Mouse (Mus musculus) cerebellum, adult 2 months (tissue): ENCODE data around the gene Ints4. TPM values are rescaled to one million over a fixed set of nuclear protein-coding genes. Genes with fewer than 3 reads are reported as not detected.

Experiments used
- DNase-seq, 2 experiments: peaks; one replicate each; pipeline ENCODE4 v3.0.0; 2021
- H3K27ac ChIP-seq: fragments of 200-500 bp; 2 replicates; pipeline ENCODE4 v1.5.1; 2012; ENCODE audit warnings: low read length, control low read depth, inconsistent platforms; ENCODE audit not compliant: insufficient read depth
- H3K27me3 ChIP-seq: fragments of 200-500 bp; 2 replicates; pipeline ENCODE4 v1.6.1; 2012; ENCODE audit warnings: inconsistent platforms, mild to moderate bottlenecking, low read length, moderate library complexity; ENCODE audit not compliant: control insufficient read depth, insufficient read depth
- H3K4me1 ChIP-seq: fragments of 200-500 bp; 2 replicates; pipeline ENCODE4 v1.6.1; 2011; ENCODE audit warnings: low read length; ENCODE audit not compliant: control insufficient read depth, insufficient read depth
- H3K4me3 ChIP-seq: fragments of 200-500 bp; replicated peaks from 2 replicates; pipeline ENCODE3; 2011; ENCODE audit warnings: mild to moderate bottlenecking, low read depth, low read length, control low read depth; ENCODE audit not compliant: insufficient read depth
- CTCF ChIP-seq: fragments of 200-500 bp; IDR thresholded peaks from 2 replicates; pipeline ENCODE4 v1.5.1; 2011; ENCODE audit warnings: low read depth, mild to moderate bottlenecking, control low read depth, low read length, moderate library complexity, borderline replicate concordance; ENCODE audit not compliant: insufficient read depth
- POLR2A ChIP-seq: fragments of 200-500 bp; IDR thresholded peaks from 2 replicates; pipeline ENCODE4 v1.6.1; 2011; ENCODE audit warnings: low read length, control low read depth, borderline replicate concordance; ENCODE audit not compliant: insufficient read depth
- WGBS: fragments of 180-500 bp; shearing (Covaris S2); methylation state at CpG from one replicate; pipeline ENCODE4 v1.1.7; 2018; 5-methylcytosine and 5-hydroxymethylcytosine counted together
- polyA plus RNA-seq: library from polyadenylated mRNA; depleted of rRNA; stranded (reverse); fragments of >200 nt; gene quantifications from 2 replicates; pipeline ENCODE4 v1.2.3, GENCODE M21; 2012

Ints4 gene
- polyA plus RNA-seq, 1 experiment = 72.2 TPM

DNA sequence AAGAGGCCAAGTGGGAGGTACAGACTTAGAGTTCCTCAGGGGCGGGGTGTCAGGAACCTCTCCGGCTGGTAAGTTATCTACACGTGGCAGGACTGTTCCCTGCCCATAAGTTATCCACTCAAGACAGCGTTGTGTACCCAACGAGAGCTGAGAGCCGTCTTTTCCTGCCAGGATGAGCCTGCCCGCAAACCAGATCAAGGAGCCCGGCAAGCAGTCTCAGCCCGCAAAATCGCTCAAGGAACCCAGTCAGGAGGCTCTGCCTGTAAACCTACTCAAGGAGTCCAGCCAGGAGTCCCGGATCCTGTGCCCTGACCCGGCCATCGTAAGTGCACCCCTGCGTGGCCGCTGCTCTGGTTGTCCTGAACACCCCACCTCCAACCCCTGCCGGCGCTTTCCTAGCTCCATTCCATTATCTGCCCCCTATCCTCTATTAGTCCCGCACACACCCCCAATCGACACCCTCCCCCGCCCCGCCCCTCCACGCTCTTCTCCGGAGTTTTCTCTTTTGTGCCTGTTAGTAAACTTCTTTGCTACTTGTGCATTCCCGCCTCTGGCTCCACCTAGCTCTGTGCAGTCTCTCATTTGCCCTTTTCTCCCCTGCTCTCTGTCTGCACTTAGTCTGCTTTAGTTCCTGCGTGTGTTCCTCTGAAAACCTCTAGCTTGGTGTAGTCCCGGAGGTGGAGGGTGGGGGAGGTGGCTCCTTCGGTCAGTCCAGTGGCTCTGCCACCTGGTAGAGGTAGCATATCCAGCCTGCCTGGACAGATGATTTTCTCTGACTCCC, 27.4 kb upstream of the Ints4 start:
- H3K4me3 ChIP-seq = no peak overlapping the region
- no peaks in the 10 kb centered on the region for H3K27me3 ChIP-seq
- H3K4me1 ChIP-seq = no peaks in the 10 kb centered on the region
- peak in 1 of 2 experiments; percentile 8 for DNase-seq
- TF ChIP-seq POLR2A = no peak
- TF ChIP-seq CTCF = no peak
- 11% methylated on average over 27 of the region's 27 CpGs for WGBS
- H3K27ac ChIP-seq = no peak overlapping the region

- no peak for TF ChIP-seq POLR2A
- no peak for TF ChIP-seq CTCF
- Histone ChIP-seq H3K4me1 (no peaks in the 10 kb centered on the region), H3K27me3 (no peaks in the 10 kb centered on the region), H3K27ac (no peak overlapping the region), H3K4me3 (no peak overlapping the region)
- DNase-seq = no peak
- WGBS = 95% methylated on average over 10 of the region's 10 CpGs
Observed at GRCm38 (mm10) chr7:97454795-97455194, 26.0 kb upstream of the Ints4 start.

DNA sequence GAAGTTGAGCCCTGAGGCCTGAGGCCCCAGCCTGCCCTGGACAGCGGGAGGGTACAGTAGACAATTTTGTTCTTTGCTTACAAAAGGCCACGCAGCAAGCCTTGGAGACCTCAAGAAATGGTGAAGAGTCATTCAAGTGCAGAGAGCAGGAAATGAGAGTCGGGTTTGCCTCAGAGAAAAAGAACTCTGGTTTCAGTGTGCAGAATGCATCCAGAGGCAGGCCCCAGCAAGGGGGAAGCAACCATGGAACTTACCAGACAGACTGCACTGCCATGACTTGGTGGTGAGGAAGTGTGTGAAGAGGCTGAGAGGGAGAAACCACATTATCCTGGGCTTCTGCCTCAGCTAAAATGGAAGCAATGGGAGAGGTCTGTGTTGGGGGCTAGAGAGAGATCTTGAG, 25.2 kb upstream of the Ints4 start:
- 84% methylated on average over 3 of the region's 3 CpGs for WGBS
- Histone ChIP-seq H3K4me1 (no peaks in the 10 kb centered on the region), H3K27me3 (no peaks in the 10 kb centered on the region), H3K4me3 (no peak overlapping the region), H3K27ac (no peak overlapping the region)
- TF ChIP-seq CTCF = no peak
- no peak for TF ChIP-seq POLR2A
- no peak for DNase-seq

DNA sequence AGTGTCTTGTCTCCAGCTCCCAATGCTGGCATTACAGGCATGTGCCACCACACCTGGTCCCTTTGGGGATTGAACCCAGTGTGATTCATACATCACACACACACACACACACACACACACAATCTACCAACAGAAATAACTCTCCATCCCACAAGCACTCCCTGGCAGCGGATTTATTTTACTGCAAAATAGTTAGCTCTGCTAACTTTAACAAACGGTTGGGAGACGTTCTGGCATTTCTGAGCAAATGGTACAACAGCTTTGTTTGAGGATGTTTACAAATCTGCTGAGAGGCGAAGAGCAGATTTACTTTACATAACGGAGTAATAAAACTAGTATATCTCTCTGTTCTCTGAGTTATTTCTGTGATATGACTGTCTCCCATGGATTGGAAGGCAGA, 7.8 kb upstream of the Ints4 start:
- H3K27me3 ChIP-seq = no peaks in the 10 kb centered on the region
- no peak overlapping the region for H3K4me3 ChIP-seq
- no peak overlapping the region for H3K27ac ChIP-seq
- no peaks in the 10 kb centered on the region for H3K4me1 ChIP-seq
- TF ChIP-seq POLR2A (no peak), CTCF (no peak)
- no peak for DNase-seq
- 89% methylated on average over 5 of the region's 5 CpGs for WGBS

GRCm38 (mm10) chr7:97479349-97479748, 1.4 kb upstream of the Ints4 start:
- H3K4me3 ChIP-seq = no peak overlapping the region
- 17% methylated on average over 3 of the region's 3 CpGs for WGBS

GRCm38 (mm10) chr7:97480290-97480689, 466 bp upstream of the Ints4 start:
- no peaks in the 10 kb centered on the region for H3K4me1 ChIP-seq
- no peak overlapping the region for H3K27ac ChIP-seq
- under 1% methylated on average over 3 of the region's 3 CpGs for WGBS
- peak overlapping the region; percentile 90 for H3K4me3 ChIP-seq
- no peaks in the 10 kb centered on the region for H3K27me3 ChIP-seq
- DNase-seq = no peak
- TF ChIP-seq CTCF = no peak
- TF ChIP-seq POLR2A = no peak

More at GRCm38 (mm10) chr7:97479349-97479748, 1.4 kb upstream of the Ints4 start:
- no peak for TF ChIP-seq POLR2A
- TF ChIP-seq CTCF = no peak
- no peak for DNase-seq
- H3K27me3 ChIP-seq = no peaks in the 10 kb centered on the region
- H3K27ac ChIP-seq = no peak overlapping the region
- no peaks in the 10 kb centered on the region for H3K4me1 ChIP-seq

GRCm38 (mm10) chr7:97483378-97483777, 2.6 kb downstream of the Ints4 start:
- Histone ChIP-seq H3K4me1 (no peaks in the 10 kb centered on the region), H3K27me3 (no peaks in the 10 kb centered on the region), H3K27ac (no peak overlapping the region), H3K4me3 (no peak overlapping the region)
- TF ChIP-seq POLR2A (no peak), CTCF (no peak)
- 73% methylated on average over 2 of the region's 2 CpGs for WGBS
- DNase-seq = no peak

GRCm38 (mm10) chr7:97491157-97491556, 10.4 kb downstream of the Ints4 start:
- Histone ChIP-seq H3K4me1 (no peaks in the 10 kb centered on the region), H3K27me3 (no peaks in the 10 kb centered on the region), H3K4me3 (no peak overlapping the region), H3K27ac (no peak overlapping the region)
- TF ChIP-seq POLR2A = no peak
- TF ChIP-seq CTCF = no peak
- no peak for DNase-seq
- 67% methylated on average over 3 of the region's 3 CpGs for WGBS
